Mouse (Mus musculus) brain, embryonic 14.5 days (tissue): ENCODE results near the gene Ddc.

ENCODE experiments used
- CTCF ChIP-seq: fragments of 200-500 bp; IDR thresholded peaks from 2 replicates; pipeline ENCODE4 v1.5.1; 2012; ENCODE audit warnings: inconsistent platforms, mild to moderate bottlenecking, moderate library complexity, borderline replicate concordance; ENCODE audit not compliant: insufficient read depth, insufficient read length; ENCODE audit errors: extremely low read depth
- POLR2A ChIP-seq: fragments of 200-500 bp; IDR thresholded peaks from 2 replicates; pipeline ENCODE4 v1.6.1; 2012; ENCODE audit warnings: mild to moderate bottlenecking, inconsistent platforms, borderline replicate concordance; ENCODE audit not compliant: poor library complexity, insufficient read depth, insufficient read length, severe bottlenecking; ENCODE audit errors: extremely low read depth

- no peak for TF ChIP-seq CTCF
- TF ChIP-seq POLR2A, result no peak
Measured at GRCm38 (mm10) chr11:11815737-11816136, 82.2 kb downstream of the Ddc start.
